Mouse (Mus musculus) adrenal gland (tissue): ENCODE measurements around the gene Ubtf.
"Not testable (repeated sequence)": the region's sequence is repeated elsewhere in the genome, so short reads cannot be mapped to it uniquely, and the experiment has no call there.

ENCODE experiments used
- intact Hi-C: fragments of 180-260 bp; cut with DNase I; formaldehyde crosslinking; loops from one replicate; pipeline ENCODE4 v1.15.1; 2025

Ubtf gene

GRCm38 (mm10) chr11:102297577-102298556 lies 21.7 kb downstream of the Ubtf start:
- intact Hi-C loops: no loop called here

GRCm38 (mm10) chr11:102296491-102297472 lies 22.8 kb downstream of the Ubtf start, which contains the start of gene Atxn7l3:
Gene Atxn7l3 (minus strand): TSS chr11:102296631.
- intact Hi-C loops: no loop called here

- intact Hi-C loops: no loop called here
Observed at GRCm38 (mm10) chr11:102295598-102296471, 23.7 kb downstream of the Ubtf start.

DNA sequence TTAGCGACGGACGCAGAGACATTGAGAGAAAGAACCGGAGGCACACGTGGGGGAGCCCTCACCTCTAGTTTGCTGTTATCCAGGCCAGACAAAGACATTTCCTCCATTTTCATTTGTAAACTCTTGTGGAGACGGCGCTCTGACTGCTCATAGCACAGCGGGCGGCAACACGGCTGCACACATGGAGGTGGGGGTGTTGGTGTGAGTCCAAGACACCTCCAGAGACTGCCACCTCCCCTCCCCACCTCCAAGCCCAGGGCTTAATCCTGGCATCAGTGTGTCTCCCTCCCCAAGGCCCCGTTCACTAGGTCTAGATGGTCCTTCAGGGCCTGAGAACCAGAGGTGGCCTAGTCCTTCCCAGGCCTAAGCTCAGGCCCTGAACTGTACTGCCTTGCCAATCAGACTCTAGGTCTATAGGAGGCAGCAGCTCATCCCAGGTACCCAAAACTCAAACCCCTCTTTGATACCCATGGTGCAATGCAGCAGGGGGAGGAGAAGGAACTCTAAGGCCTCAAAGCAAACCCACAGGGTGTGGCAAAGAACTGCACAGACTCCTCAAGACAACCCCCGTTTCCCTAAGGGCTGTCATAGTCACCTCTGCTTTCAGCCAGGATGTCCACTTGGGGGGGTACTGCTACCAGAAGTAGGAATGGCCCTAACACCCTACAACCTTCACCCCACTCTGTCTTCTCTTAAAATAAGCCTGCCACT lies 24.5 kb downstream of the Ubtf start:
- intact Hi-C loops: no loop called here

DNA sequence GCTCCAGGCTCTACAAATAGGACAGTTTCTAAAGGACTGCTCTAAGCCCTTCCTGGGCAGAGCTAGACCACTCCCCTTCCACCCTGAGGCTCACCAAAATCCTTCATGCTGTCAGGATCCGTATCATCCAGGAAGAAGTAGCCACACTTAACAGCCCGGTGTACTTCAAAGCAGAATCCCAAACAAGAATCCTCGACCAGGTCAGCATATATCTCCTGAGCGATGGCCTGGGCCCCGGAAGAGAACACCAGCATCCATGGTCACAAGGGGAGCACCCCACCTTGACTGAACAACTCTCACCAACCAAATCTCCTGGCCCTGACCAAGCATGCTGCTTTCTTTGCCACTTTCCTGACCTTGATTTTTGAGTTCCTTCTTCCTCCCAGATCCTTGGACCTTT lies 25.1 kb downstream of the Ubtf start:
- intact Hi-C loops: no loop called here

GRCm38 (mm10) chr11:102293971-102294370 lies 25.6 kb downstream of the Ubtf start:
- intact Hi-C loops: no loop called here

DNA sequence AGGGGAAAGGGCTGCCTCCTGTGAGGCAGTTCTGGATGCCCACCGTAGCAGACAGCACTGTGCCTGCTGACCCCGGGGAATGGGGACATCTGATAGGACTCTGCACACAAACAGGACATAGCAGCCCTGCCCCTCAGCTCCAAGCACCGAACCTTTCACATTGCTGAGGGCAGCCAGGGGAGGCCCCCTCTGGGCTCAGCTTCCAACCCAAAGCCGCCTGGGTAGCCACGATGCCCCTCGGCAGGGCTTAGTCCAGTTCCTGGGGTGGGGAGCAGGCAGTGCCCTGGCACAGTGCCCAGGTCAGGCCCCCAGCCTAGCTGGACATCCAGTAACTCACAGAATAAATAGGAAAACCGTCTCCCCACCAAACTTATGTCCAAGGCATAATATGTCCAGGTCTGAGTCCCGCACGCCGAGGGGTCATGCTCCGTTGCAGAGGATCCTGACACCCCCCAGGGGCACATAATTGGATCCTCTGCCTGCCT lies 28.4 kb downstream of the Ubtf start:
- intact Hi-C loops: no loop called here

DNA sequence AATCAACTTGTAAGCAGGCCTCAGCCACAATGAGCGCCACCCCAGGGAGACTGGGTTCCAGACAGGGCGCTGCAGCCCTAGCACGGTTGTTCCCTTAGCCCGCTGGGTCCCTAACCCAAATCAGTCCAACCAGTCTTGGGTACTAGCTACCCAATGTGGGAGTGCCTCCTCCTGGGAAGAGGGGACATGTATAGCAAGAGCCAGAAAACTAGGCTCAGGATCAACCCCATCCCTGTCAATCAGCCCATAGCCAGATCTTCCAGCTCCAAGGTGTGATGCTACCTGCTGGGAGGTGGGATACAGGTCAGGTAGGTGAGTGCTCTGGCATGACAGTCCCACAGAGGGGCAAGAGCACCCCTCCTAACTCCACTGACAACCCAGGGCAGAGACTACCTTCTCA lies 29.4 kb downstream of the Ubtf start:
- intact Hi-C loops: no loop called here

GRCm38 (mm10) chr11:102289511-102290100 lies 29.9 kb downstream of the Ubtf start:
- intact Hi-C loops: no loop called here

- intact Hi-C loops: no loop called here
Observed at GRCm38 (mm10) chr11:102288913-102289312, 30.6 kb downstream of the Ubtf start.

DNA sequence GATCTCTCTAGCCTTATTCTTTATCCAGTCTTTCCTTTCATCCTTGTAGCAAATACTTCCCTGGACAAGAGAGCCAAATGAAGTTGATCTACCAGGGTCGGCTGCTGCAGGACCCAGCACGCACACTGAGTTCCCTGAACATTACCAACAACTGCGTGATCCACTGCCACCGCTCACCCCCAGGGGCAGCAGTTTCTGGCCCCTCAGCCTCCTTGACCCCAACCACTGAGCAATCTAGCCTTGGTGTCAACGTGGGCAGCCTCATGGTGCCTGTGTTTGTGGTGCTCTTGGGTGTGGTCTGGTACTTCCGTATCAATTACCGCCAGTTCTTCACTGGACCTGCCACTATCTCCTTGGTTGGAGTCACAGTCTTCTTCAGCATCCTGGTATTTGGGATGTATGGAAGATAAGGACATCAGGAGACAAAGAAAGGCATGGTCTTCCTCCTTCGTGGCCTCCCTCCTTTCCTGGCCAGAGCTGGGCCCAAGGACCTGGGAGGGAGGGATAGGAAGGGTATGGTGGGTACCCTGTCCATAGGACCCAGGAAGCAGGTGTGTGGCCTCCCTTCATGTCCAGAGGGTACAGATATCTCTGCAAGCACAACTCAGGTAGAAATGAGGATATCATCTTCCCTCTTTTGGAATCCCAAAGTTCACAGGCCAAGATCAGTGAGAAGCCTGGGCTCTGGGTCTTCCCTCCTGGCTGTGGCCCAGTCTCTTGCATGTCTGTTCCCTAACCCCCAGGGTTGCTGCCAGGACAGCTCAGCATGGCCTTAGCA lies 31.3 kb downstream of the Ubtf start:
- intact Hi-C loops: no loop called here

DNA sequence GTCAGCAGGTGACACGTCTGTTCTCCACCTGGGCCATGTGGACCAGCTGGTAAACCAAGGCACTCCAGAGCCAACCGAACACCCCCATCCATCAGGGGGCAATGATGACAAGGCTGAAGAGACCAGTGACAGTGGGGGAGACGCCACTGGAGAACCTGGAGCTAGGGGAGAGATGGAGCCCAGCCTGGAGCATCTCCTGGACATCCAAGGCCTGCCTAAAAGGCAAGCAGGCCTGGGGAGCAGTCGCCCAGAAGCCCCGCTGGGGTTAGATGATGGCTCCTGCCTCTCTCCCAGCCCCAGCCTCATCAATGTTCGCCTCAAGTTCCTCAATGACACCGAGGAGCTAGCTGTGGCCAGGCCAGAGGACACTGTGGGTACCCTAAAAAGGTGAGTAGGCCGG lies 32.1 kb downstream of the Ubtf start:
- intact Hi-C loops: no loop called here

- intact Hi-C loops: no loop called here
Observed at GRCm38 (mm10) chr11:102285095-102285834, 34.3 kb downstream of the Ubtf start.

DNA sequence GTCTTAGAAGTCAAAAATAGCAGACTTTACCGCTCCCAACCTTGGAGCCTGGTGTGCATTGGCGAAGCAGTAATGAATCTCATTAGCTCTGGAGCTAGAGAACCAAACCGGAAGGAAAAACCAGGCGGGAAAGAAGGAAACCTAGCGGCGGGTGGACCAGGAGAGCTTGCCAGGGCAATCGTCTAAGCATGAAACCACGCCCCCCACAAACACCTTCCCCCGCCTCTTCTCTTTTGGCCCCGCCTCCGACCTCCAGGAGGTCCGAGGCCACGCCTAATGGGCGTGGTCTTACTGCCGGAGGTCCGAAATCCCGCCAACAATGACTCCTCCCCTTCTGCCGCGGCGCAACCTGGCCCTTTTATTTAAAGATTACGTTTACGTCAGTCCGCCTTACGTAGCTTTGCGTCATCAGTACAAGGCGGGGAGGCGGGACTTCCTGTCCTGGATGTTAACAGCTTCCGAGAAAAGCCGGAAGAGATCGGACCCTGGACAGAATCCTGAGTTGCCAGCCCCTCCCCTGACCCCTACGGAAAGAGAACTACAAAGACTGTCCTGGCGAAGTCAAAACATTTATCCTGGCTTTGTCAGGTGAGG lies 34.9 kb downstream of the Ubtf start, which contains the start of gene Tmub2:
Gene Tmub2, plus strand, starts transcription at position 431 of the 594 bp plus-strand sequence.
- intact Hi-C loops: no loop called here

GRCm38 (mm10) chr11:102283922-102284321 lies 35.6 kb downstream of the Ubtf start:
- intact Hi-C loops: no loop called here

DNA sequence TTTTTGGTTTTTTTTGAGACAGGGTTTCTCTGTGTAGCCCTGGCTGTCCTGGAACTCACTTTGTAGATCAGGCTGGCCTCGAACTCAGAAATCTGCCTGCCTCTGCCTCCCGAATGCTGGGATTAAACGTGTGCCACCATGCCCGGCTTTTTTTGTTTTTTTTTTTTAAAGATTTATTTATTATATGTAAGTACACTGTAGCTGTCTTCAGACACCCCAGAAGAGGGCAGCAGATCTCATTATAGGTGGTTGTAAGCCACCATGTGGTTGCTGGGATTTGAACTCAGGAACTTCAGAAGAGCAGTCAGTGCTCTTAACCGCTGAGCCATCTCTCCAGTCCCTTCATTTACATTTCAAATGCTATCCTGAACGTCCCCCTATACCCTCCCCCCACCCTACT lies 39.3 kb downstream of the Ubtf start:
- intact Hi-C loops: not testable (repeated sequence)

- intact Hi-C loops: no loop called here
Observed at GRCm38 (mm10) chr11:102279595-102279994, 39.9 kb downstream of the Ubtf start.

DNA sequence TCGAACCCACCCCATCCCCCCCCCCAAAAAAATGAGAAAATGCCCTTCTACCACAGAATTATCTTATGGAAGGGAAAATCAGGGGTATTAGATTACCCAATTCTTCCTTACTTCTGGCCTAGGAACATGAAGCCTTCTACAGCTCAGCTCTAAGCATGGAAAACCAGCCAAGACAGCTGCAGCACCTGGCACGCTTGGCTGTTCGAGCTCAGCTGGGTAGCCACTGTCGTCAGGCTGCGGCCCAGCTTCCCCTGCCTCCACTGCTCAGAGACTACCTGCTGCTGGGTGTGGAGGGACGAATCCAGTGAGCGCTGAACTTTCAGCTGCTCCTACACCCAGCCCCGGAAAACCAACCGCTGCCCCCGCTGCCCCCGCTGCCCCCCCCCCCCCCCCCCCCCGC lies 41.8 kb downstream of the Ubtf start:
- intact Hi-C loops: no loop called here
